Mouse (Mus musculus): ENCODE measurements around the gene Cd59b. TPM values are rescaled to one million over a fixed set of nuclear protein-coding genes. Genes with fewer than 3 reads are reported as not detected.
"Not testable (repeated sequence)": the region's sequence is repeated elsewhere in the genome, so short reads cannot be mapped to it uniquely, and the experiment has no call there.

Gene Cd59b
- polyA plus RNA-seq, 1 experiment from 2014 or later: 3.2 TPM

- Histone ChIP-seq H3K9me3 (replicated peaks) (no peaks in the 10 kb centered on the region), H3K27me3 (no peaks in the 10 kb centered on the region), H3K4me3 (no peak overlapping the region), H3K27ac (no peak overlapping the region), H3K4me1 (0 out of 2 replicates have a peak, but pooled peaks cover 3% of the 10 kb centered on the region), H3K36me3 (peaks cover 26% of the 10 kb centered on the region), H3K4me2 (replicated peaks) (no peak overlapping the region), H3K9ac (no peak overlapping the region)
- WGBS: 90% methylated on average over 5 of the region's 5 CpGs
- no peak for ATAC-seq (ENCODE audit: low FRiP score)
Measured at GRCm38 (mm10) chr2:104041632-104042031, 28.0 kb upstream of the Cd59b start.

DNA sequence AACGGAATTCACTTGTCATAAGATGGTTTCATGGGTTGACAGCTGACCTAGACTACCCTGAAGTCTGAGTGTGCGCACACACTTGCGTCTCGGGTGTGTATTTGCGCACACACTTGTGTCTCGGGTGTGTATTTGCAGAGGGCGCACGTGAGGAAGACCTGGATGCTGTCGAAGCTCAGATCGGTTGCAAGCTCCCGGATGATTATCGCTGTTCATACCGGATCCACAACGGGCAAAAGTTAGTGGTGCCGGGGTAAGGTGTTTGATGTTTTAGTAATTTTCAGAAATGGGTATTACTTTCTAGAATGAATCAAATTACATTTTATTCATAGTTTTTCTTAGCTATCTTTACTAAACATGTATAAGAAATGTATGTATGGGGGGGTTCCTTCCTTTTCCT lies 26.9 kb upstream of the Cd59b start:
- H3K4me1 ChIP-seq: 0 out of 2 replicates have a peak, but pooled peaks cover 3% of the 10 kb centered on the region
- no peak overlapping the region for H3K9ac ChIP-seq
- WGBS: 95% methylated on average over 15 of the region's 15 CpGs
- no peaks in the 10 kb centered on the region for H3K9me3 ChIP-seq (replicated peaks)
- no peaks in the 10 kb centered on the region for H3K27me3 ChIP-seq
- no peak overlapping the region for H3K4me3 ChIP-seq
- H3K27ac ChIP-seq: no peak overlapping the region
- ATAC-seq (ENCODE audit: low FRiP score): no peak
- H3K36me3 ChIP-seq: peaks cover 19% of the 10 kb centered on the region
- H3K4me2 ChIP-seq (replicated peaks): no peak overlapping the region

DNA sequence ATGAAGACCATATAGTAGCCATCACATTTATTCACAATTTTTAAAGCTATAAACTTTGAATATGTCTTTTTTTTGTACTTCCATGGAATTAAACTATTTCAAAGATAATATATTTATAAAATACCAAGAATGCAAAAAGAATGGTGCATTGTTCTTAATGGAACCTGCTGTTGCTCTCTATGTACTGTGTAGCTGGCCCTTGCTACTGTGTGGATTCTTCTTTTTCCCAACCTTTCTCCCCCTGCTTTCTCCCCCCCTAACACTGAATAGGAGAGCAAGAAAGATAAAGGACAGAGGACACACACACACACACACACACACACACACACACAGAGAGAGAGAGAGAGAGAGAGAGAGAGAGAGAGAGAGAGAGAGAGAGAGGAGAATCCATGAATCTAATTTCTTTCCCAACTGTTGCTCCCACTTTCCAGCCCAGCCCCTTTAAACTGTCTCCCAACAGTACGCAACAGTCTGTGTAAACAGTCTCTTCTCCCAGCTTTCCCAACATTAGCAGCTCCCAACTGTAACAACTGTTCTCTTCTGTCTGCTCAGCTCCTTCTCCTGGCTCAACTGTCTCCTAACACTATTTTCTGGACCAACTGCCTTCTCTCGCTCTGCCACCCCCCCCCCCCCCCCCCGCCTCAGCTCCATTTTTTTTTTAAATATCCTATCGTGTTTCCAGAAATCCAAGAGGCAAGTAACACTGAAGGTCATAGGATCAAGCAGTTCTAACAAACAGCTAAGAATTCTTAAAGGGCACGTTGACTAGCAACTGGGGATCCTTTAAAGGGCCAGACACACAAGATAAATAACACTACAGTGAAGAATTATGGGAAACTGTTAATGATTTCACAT lies 25.8 kb upstream of the Cd59b start:
- H3K9me3 ChIP-seq (replicated peaks): no peaks in the 10 kb centered on the region
- H3K27ac ChIP-seq: no peak overlapping the region
- 28% methylated on average over 5 of the region's 5 CpGs for WGBS
- ATAC-seq (ENCODE audit: low FRiP score): no peak
- H3K36me3 ChIP-seq: peaks cover 24% of the 10 kb centered on the region
- no peaks in the 10 kb centered on the region for H3K27me3 ChIP-seq
- H3K4me1 ChIP-seq: 0 out of 2 replicates have a peak, but pooled peaks cover 3% of the 10 kb centered on the region
- H3K4me3 ChIP-seq: no peak overlapping the region
- no peak overlapping the region for H3K9ac ChIP-seq
- H3K4me2 ChIP-seq (replicated peaks): no peak overlapping the region

DNA sequence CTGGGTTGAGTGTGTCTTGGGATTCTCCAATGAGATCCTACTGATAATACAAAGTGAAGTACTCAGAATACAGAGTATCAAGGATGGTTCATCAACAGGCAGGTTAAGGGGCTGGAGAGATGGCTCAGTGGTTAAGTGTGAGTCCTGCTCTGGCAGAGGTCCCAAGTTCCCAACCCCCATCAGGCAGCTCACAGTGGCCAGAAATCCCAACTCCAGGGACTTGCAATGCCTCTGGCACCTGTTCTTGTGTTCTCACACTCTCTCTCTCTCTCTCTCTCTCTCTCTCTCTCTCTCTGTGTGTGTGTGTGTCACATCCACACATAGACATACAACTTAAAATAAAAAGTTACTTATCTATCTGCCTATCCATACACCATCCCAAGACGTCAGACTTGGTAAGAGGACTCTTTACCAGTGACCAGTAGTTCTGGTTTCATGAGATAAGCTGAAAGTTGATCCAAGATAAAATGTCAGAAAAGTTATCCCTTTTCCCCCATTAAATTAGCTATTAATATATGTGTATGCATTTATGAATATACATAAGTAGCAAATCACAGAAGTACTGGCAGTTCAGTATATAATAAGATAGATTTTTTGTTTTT lies 25.1 kb upstream of the Cd59b start:
- Histone ChIP-seq H3K36me3 (peaks cover 24% of the 10 kb centered on the region), H3K4me1 (0 out of 2 replicates have a peak, but pooled peaks cover 3% of the 10 kb centered on the region), H3K9ac (no peak overlapping the region), H3K4me2 (replicated peaks) (no peak overlapping the region), H3K27me3 (no peaks in the 10 kb centered on the region), H3K27ac (no peak overlapping the region), H3K9me3 (replicated peaks) (no peaks in the 10 kb centered on the region), H3K4me3 (no peak overlapping the region)
- 85% methylated on average over 1 of the region's 1 CpGs for WGBS
- no peak for ATAC-seq (ENCODE audit: low FRiP score)

DNA sequence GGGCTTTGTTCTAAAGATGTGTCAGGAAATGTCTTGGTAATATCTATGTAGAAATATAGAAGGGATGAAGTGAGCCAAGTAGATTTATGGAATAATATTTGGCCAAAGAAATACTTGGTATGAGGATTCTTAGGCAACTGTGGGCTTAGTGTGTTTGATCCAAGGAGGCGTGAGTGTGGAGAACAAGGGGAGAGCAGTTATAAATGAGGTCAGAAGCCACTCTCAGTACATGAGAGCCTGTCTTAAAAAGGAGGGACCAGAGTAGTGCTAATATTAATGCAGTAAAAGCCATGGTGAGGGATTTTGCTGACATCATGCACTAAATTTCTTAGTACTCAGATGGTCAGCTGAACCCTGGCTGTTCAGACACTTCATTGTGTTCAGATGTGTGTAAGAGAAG lies 11.3 kb upstream of the Cd59b start:
- Histone ChIP-seq H3K36me3 (peaks cover 41% of the 10 kb centered on the region), H3K4me1 (no peaks in the 10 kb centered on the region), H3K4me3 (no peak overlapping the region), H3K27ac (no peak overlapping the region), H3K4me2 (replicated peaks) (no peak overlapping the region), H3K9ac (no peak overlapping the region), H3K9me3 (replicated peaks) (no peaks in the 10 kb centered on the region), H3K27me3 (no peaks in the 10 kb centered on the region)
- no peak for ATAC-seq (ENCODE audit: low FRiP score)
- 97% methylated on average over 1 of the region's 1 CpGs for WGBS

- no peak overlapping the region for H3K4me2 ChIP-seq (replicated peaks)
- H3K9me3 ChIP-seq (replicated peaks): no peaks in the 10 kb centered on the region
- H3K27me3 ChIP-seq: no peaks in the 10 kb centered on the region
- ATAC-seq (ENCODE audit: low FRiP score): no peak
- H3K36me3 ChIP-seq: peaks cover 37% of the 10 kb centered on the region
- no peak overlapping the region for H3K4me3 ChIP-seq
- H3K4me1 ChIP-seq: no peaks in the 10 kb centered on the region
- no peak overlapping the region for H3K27ac ChIP-seq
- 96% methylated on average over 4 of the region's 4 CpGs for WGBS
- H3K9ac ChIP-seq: no peak overlapping the region
Measured at GRCm38 (mm10) chr2:104058954-104059353, 10.7 kb upstream of the Cd59b start.

DNA sequence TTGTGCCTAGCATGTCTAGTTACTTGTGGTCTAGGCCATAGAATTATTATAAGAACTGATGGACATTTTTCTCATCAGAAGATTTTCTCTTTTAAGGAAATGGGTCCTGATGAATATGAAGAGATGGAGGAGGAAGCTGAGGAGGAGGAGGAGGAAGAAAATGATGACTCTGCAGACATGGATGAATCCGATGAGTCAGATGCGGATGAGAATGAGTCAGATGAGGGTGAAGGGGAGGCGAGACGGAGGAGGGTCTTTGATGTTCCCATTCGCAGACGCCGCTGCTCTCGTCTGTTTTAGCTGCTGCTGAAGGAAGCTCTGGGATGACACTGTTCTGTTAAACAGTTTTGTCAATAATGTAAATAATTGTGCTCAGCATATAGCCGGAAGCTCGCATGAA lies 9.9 kb upstream of the Cd59b start:
- Histone ChIP-seq H3K4me3 (no peak overlapping the region), H3K9me3 (replicated peaks) (no peaks in the 10 kb centered on the region), H3K9ac (no peak overlapping the region), H3K27me3 (no peaks in the 10 kb centered on the region), H3K36me3 (peaks cover 29% of the 10 kb centered on the region), H3K4me1 (no peaks in the 10 kb centered on the region), H3K27ac (no peak overlapping the region), H3K4me2 (replicated peaks) (no peak overlapping the region)
- WGBS: 81% methylated on average over 10 of the region's 10 CpGs
- no peak for ATAC-seq (ENCODE audit: low FRiP score)

DNA sequence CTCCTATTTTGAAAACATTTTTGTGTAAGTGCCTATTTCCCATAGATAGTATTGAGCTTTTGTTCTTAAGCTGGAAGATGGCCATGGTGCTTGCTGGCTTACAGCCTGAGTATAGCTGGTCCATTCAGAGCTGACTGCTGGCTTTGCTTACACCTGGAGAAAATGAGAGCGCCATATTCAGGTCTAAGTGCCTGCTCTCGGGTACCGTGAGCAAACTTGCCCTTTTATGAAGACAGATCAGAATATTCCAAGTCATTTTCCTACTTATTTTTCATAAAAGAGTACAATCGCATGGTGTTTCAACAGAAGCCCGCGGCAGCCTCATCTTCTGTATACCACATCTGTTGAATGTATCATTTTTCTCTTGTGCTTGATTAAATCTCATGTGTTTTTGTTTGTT lies 8.7 kb upstream of the Cd59b start:
- Histone ChIP-seq H3K9me3 (replicated peaks) (no peaks in the 10 kb centered on the region), H3K36me3 (peaks cover 22% of the 10 kb centered on the region; the same call in 1 of the 2 replicates), H3K4me1 (no peaks in the 10 kb centered on the region), H3K4me3 (no peak overlapping the region), H3K4me2 (replicated peaks) (no peak overlapping the region), H3K27me3 (no peaks in the 10 kb centered on the region), H3K9ac (no peak overlapping the region), H3K27ac (no peak overlapping the region)
- no peak for ATAC-seq (ENCODE audit: low FRiP score)
- 97% methylated on average over 6 of the region's 6 CpGs for WGBS

- no peak for ATAC-seq (ENCODE audit: low FRiP score)
- no peaks in the 10 kb centered on the region for H3K9me3 ChIP-seq (replicated peaks)
- H3K4me3 ChIP-seq: no peak overlapping the region
- no peak overlapping the region for H3K9ac ChIP-seq
- no peaks in the 10 kb centered on the region for H3K27me3 ChIP-seq
- H3K4me1 ChIP-seq: no peaks in the 10 kb centered on the region
- no peak overlapping the region for H3K27ac ChIP-seq
- H3K36me3 ChIP-seq: peaks cover 22% of the 10 kb centered on the region; the same call in 1 of the 2 replicates
- no peak overlapping the region for H3K4me2 ChIP-seq (replicated peaks)
Measured at GRCm38 (mm10) chr2:104062665-104063064, 7.0 kb upstream of the Cd59b start.

- WGBS: 91% methylated on average over 2 of the region's 2 CpGs
- no peak overlapping the region for H3K4me2 ChIP-seq (replicated peaks)
- no peaks in the 10 kb centered on the region for H3K4me1 ChIP-seq
- peaks cover 17% of the 10 kb centered on the region; the same call in 1 of the 2 replicates for H3K36me3 ChIP-seq
- no peak overlapping the region for H3K27ac ChIP-seq
- ATAC-seq (ENCODE audit: low FRiP score): no peak
- H3K9me3 ChIP-seq (replicated peaks): no peaks in the 10 kb centered on the region
- H3K9ac ChIP-seq: no peak overlapping the region
- no peaks in the 10 kb centered on the region for H3K27me3 ChIP-seq
- H3K4me3 ChIP-seq: no peak overlapping the region
Measured at GRCm38 (mm10) chr2:104064152-104064551, 5.5 kb upstream of the Cd59b start.

DNA sequence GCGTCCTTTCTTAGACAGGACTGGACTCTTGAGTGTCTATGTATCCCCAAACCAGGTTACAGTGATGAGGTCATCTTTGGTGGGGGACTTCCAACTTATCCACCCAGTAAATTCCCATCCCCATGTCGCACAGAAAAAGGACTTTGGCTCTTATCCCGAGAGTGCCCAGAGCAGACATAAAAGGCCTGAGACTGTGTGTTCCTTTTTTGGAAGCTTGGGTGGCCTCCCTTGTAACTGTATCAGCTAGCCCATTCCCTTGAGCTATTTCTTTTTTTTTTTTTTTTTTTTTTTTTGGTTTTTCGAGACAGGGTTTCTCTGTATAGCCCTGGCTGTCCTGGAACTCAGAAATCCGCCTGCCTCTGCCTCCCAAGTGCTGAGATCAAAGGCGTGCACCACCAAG lies 4.1 kb upstream of the Cd59b start, which contains the start of gene Gm10912:
Gene Gm10912, plus strand, starts transcription at position 301 of the 400 bp plus-strand sequence.
- H3K9me3 ChIP-seq (replicated peaks); H3K4me1 ChIP-seq; H3K9ac ChIP-seq; H3K4me3 ChIP-seq; ATAC-seq (ENCODE audit: low FRiP score); H3K27me3 ChIP-seq; H3K4me2 ChIP-seq (replicated peaks); H3K27ac ChIP-seq: not testable (repeated sequence)
- peaks cover 14% of the 10 kb centered on the region; the same call in 1 of the 2 replicates for H3K36me3 ChIP-seq
- WGBS: 95% methylated on average over 5 of the region's 6 CpGs

DNA sequence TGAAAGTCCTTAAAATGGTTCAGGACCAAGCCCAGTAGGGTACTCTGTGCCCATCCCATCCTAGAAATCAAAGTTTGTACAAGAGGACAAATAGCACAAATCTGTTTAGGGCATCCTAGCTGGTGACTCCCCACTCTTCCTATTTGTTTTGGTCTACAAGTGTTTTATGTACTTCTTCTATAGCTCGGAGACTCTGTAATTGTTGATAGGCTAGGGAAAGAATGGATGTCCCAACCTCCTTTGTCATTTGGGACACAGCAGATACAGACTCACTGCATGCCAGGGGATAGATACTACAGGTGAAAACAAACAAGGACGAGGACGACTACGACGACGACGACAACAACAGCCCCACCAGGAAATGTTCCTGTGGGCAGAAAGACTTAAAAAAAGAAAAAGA lies 1.2 kb upstream of the Cd59b start, which contains the start of gene Gm10799:
Gene Gm10799, minus strand, starts transcription at position 101 of the 400 bp plus-strand sequence.
- not testable (repeated sequence) for H3K4me2 ChIP-seq (replicated peaks); H3K27me3 ChIP-seq; H3K9me3 ChIP-seq (replicated peaks); H3K9ac ChIP-seq; ATAC-seq (ENCODE audit: low FRiP score); H3K4me1 ChIP-seq; H3K27ac ChIP-seq; H3K36me3 ChIP-seq; H3K4me3 ChIP-seq
- 83% methylated on average over 7 of the region's 7 CpGs for WGBS

Data from hindbrain, embryonic 12.5 days (tissue).